Mouse (Mus musculus) liver, embryonic 14.5 days (tissue): ENCODE results near the gene Ccne1.

Source experiments
- CTCF ChIP-seq: IDR thresholded peaks from 2 replicates; pipeline ENCODE4 v1.5.1; 2016; ENCODE audit warnings: antibody characterized with exemption, low read depth, control low read depth
- EP300 ChIP-seq: IDR thresholded peaks from 2 replicates; pipeline ENCODE4 v1.6.1; 2016; ENCODE audit warnings: antibody characterized with exemption, low read depth

DNA sequence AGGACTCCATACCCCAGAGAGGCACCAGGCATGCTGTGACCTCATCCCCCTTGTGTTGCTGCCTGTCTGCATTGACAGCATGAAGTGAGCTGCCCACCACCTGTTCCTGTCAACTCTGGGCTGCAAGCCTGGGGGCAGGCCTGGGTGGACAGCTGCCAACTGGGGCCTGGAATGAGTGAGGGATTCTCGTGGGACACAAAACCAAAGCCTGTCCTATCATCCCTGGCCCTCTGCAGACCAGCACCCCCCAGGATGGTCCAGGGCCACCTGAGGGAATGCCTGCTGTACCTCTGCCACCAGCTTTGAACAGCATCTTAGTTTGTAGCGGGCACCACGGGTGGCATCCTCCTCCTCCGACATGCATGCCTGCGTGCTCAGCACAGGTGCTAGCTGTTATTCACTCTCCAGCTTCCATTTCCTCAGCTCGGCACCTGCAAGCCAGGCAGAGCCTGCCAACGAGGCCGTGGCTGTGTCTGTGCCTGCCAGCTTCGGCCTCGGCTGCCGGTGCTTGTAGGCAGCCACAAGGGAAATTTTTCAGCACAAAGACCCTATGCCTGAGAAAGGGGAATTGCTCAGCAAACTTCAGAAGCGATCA is 18.3 kb upstream of the Ccne1 start:
- TF ChIP-seq EP300 (no peak), CTCF (no peak)
